ENCODE assay signal across 18 mouse cellular contexts in genomic region chr1:54899247-54899646, GRCm38 (mm10). TPM values are rescaled to one million over a fixed set of nuclear protein-coding genes. Genes with fewer than 3 reads are reported as not detected.
A peak's percentile ranks its signal among the peaks of the same experiment; 100 is the strongest.
DNase-seq lines count a peak whose midpoint lies in the region; ATAC-seq lines count a peak whose summit lies in the region.
"Had no signal": no experiment of that assay in that cellular context is flagged by ENCODE, and none has a peak within 500 bp of the region (broad histone marks: within the 10 kb centered on the region; RNA-seq: fewer than 3 reads in every experiment).

No protein-coding gene starts in this region.

- H3K9me3 ChIP-seq in heart, embryonic 10.5 days: no peaks in the 10 kb centered on the region
- no peaks in the 10 kb centered on the region for H3K9me3 ChIP-seq in midbrain, embryonic 13.5 days
- H3K9me3 ChIP-seq in midbrain, embryonic 11.5 days (ENCODE audit: control insufficient read depth, low read length): no peaks in the 10 kb centered on the region
- no peaks in the 10 kb centered on the region for H3K9me3 ChIP-seq in neural tube, embryonic 15.5 days (replicated peaks)
- peaks cover 6% of the 10 kb centered on the region; the same call in 1 of the 2 replicates for H3K9me3 ChIP-seq in kidney, embryonic 16.5 days (ENCODE audit: low read length)
- H3K9me3 ChIP-seq: embryonic facial prominence, embryonic 12.5 days; neural tube, embryonic 12.5 days had no signal

- peaks cover 27% of the 10 kb centered on the region for H3K4me1 ChIP-seq in heart, embryonic 10.5 days
- H3K4me1 ChIP-seq in midbrain, embryonic 13.5 days (replicated peaks): peaks cover 31% of the 10 kb centered on the region
- peaks cover 2% of the 10 kb centered on the region; the same call in 1 of the 2 replicates for H3K4me1 ChIP-seq in midbrain, embryonic 11.5 days (ENCODE audit: control insufficient read depth, insufficient read depth, low read length)
- peaks cover 36% of the 10 kb centered on the region for H3K4me1 ChIP-seq in neural tube, embryonic 15.5 days
- H3K4me1 ChIP-seq in kidney, embryonic 16.5 days (ENCODE audit: insufficient read depth, low read length): 0 out of 2 replicates have a peak, but pooled peaks cover 4% of the 10 kb centered on the region
- H3K4me1 ChIP-seq: neural tube, embryonic 12.5 days had no signal

- H3K4me3 ChIP-seq in heart, embryonic 10.5 days: no peak overlapping the region
- H3K4me3 ChIP-seq in midbrain, embryonic 13.5 days (replicated peaks): no peak overlapping the region
- no peak overlapping the region for H3K4me3 ChIP-seq in midbrain, embryonic 11.5 days (ENCODE audit: low read depth, low read length)
- H3K4me3 ChIP-seq in neural tube, embryonic 15.5 days (replicated peaks): no peak overlapping the region
- no peak overlapping the region for H3K4me3 ChIP-seq in kidney, embryonic 16.5 days (ENCODE audit: low read length)
- H3K4me3 ChIP-seq: embryonic facial prominence, embryonic 12.5 days; limb, embryonic 13.5 days; megakaryocyte, embryonic 14.5 days; neural tube, embryonic 12.5 days had no signal

- DNase-seq in heart, embryonic 10.5 days (ENCODE audit: low spot score): peak; percentile 53
- DNase-seq in heart, postnatal 10 days: no peak
- DNase-seq in midbrain, embryonic 11.5 days (ENCODE audit: low spot score, missing footprints): no peak
- DNase-seq: adrenal gland, adult 8-10 months; B cell, adult 2 months; cerebellum, adult 9-11 months; heart, postnatal 36 days; kidney, adult 18-20 months; retina, postnatal 1 day had no signal

- no peak overlapping the region for H3K27ac ChIP-seq in heart, embryonic 10.5 days
- peak overlapping the region; percentile 58; the same call in 1 of the 2 replicates for H3K27ac ChIP-seq in midbrain, embryonic 13.5 days
- H3K27ac ChIP-seq in midbrain, embryonic 11.5 days (ENCODE audit: low read depth, low read length): no peak overlapping the region
- H3K27ac ChIP-seq in neural tube, embryonic 15.5 days (replicated peaks): peak overlapping the region; percentile 71
- no peak overlapping the region for H3K27ac ChIP-seq in kidney, embryonic 16.5 days (ENCODE audit: low read length)
- H3K27ac ChIP-seq: embryonic facial prominence, embryonic 12.5 days; limb, embryonic 13.5 days; neural tube, embryonic 12.5 days had no signal

- WGBS in heart, embryonic 10.5 days: 65% methylated on average over 6 of the region's 6 CpGs
- WGBS in midbrain, embryonic 13.5 days: 63% methylated on average over 6 of the region's 6 CpGs
- 77% methylated on average over 6 of the region's 6 CpGs for WGBS in midbrain, embryonic 11.5 days
- WGBS in neural tube, embryonic 15.5 days: 50% methylated on average over 6 of the region's 6 CpGs
- 81% methylated on average over 6 of the region's 6 CpGs for WGBS in kidney, embryonic 16.5 days

- no peak overlapping the region; the same call in 1 of the 2 replicates for H3K4me2 ChIP-seq in midbrain, embryonic 13.5 days (replicated peaks)
- H3K4me2 ChIP-seq in midbrain, embryonic 11.5 days: no peak overlapping the region
- no peak overlapping the region for H3K4me2 ChIP-seq in neural tube, embryonic 15.5 days
- no peak overlapping the region for H3K4me2 ChIP-seq in kidney, embryonic 16.5 days (replicated peaks; ENCODE audit: low read depth, low read length)
- H3K4me2 ChIP-seq: embryonic facial prominence, embryonic 12.5 days; limb, embryonic 13.5 days; neural tube, embryonic 12.5 days had no signal

- H3K36me3 ChIP-seq in heart, embryonic 10.5 days: no peaks in the 10 kb centered on the region
- H3K36me3 ChIP-seq in midbrain, embryonic 13.5 days: no peaks in the 10 kb centered on the region
- H3K36me3 ChIP-seq in midbrain, embryonic 11.5 days (ENCODE audit: control insufficient read depth, insufficient read depth, low read length): no peaks in the 10 kb centered on the region
- no peaks in the 10 kb centered on the region for H3K36me3 ChIP-seq in neural tube, embryonic 15.5 days
- no peaks in the 10 kb centered on the region for H3K36me3 ChIP-seq in kidney, embryonic 16.5 days (ENCODE audit: insufficient read depth, low read length)
- H3K36me3 ChIP-seq: embryonic facial prominence, embryonic 12.5 days; neural tube, embryonic 12.5 days had no signal

- no peak overlapping the region for H3K9ac ChIP-seq in midbrain, embryonic 13.5 days (replicated peaks)
- H3K9ac ChIP-seq in midbrain, embryonic 11.5 days (ENCODE audit: low read length): no peak overlapping the region
- no peak overlapping the region for H3K9ac ChIP-seq in neural tube, embryonic 15.5 days (replicated peaks)
- no peak overlapping the region for H3K9ac ChIP-seq in kidney, embryonic 16.5 days (replicated peaks; ENCODE audit: low read length)
- H3K9ac ChIP-seq: embryonic facial prominence, embryonic 12.5 days; limb, embryonic 13.5 days; neural tube, embryonic 12.5 days had no signal

- no peaks in the 10 kb centered on the region for H3K27me3 ChIP-seq in heart, embryonic 10.5 days (ENCODE audit: insufficient read depth, poor library complexity, severe bottlenecking)
- H3K27me3 ChIP-seq in midbrain, embryonic 13.5 days: no peaks in the 10 kb centered on the region
- H3K27me3 ChIP-seq in midbrain, embryonic 11.5 days (ENCODE audit: control insufficient read depth, insufficient read depth, low read length): no peaks in the 10 kb centered on the region
- H3K27me3 ChIP-seq in neural tube, embryonic 15.5 days (replicated peaks): no peaks in the 10 kb centered on the region
- H3K27me3 ChIP-seq in kidney, embryonic 16.5 days (ENCODE audit: insufficient read depth, low read length): no peaks in the 10 kb centered on the region
- H3K27me3 ChIP-seq: embryonic facial prominence, embryonic 12.5 days; limb, embryonic 13.5 days; megakaryocyte, embryonic 14.5 days; neural tube, embryonic 12.5 days had no signal

- intact Hi-C loops in heart, postnatal 10 days (cut with DNase I): no loop called here

- ATAC-seq in midbrain, embryonic 13.5 days: peak; percentile 78
- ATAC-seq in midbrain, embryonic 11.5 days (ENCODE audit: low FRiP score): no peak
- ATAC-seq in granulocyte monocyte progenitor cell, adult 5-6 weeks (replicated peaks; ENCODE audit: poor library complexity, severe bottlenecking): peak; percentile 26
- ATAC-seq in neural tube, embryonic 15.5 days (ENCODE audit: low FRiP score): peak; percentile 45; the same call in 1 of the 2 replicates
- no peak for ATAC-seq in kidney, embryonic 16.5 days (ENCODE audit: low FRiP score, low TSS enrichment)
- ATAC-seq: lung, postnatal 0 days had no signal

RNA-seq across cellular contexts. Expression of gene Ankrd44, which starts 26.9 kb away (rescaled TPM):
- 10.9 and 11.9 TPM in 2 replicates for polyA plus RNA-seq in heart, embryonic 10.5 days (2016; fragmentation: Nextera tagmentation; extraction: Ambion mirVana)
- total RNA-seq in heart, postnatal 10 days (2021): 10 to 100 TPM; 14.6 to 21.7 TPM
- polyA plus RNA-seq in midbrain, embryonic 13.5 days (2015; fragmentation: Nextera tagmentation; extraction: Ambion mirVana): 19.7 and 22.2 TPM in 2 replicates
- polyA plus RNA-seq in midbrain, embryonic 11.5 days (2014; fragmentation: Nextera tagmentation; extraction: Ambion mirVana): 10.1 and 14.0 TPM in 2 replicates
- total RNA-seq in granulocyte monocyte progenitor cell, adult 5-6 weeks (2014; fragmentation: Nextera tagmentation): 99.4 and 128 TPM in 2 replicates
- total RNA-seq in granulocyte monocyte progenitor cell, adult 5-6 weeks (2017): 77.5 and 82.6 TPM in 2 replicates
- 21.4 and 23.1 TPM in 2 replicates for polyA plus RNA-seq in neural tube, embryonic 15.5 days (2015; fragmentation: Nextera tagmentation; extraction: Ambion mirVana)
- polyA plus RNA-seq in kidney, embryonic 16.5 days (2015; fragmentation: Nextera tagmentation; extraction: Ambion mirVana): 6.6 and 6.8 TPM in 2 replicates

Comparison
In these comparisons a context has a peak if more than half of its experiments do, and no peak if none do; other contexts are left out.
1. H3K27ac ChIP-seq: peak in midbrain, embryonic 13.5 days (single experiment) and neural tube, embryonic 15.5 days (single experiment); none in heart, embryonic 10.5 days (single experiment), midbrain, embryonic 11.5 days (single experiment) and kidney, embryonic 16.5 days (single experiment).
2. ATAC-seq: peak in midbrain, embryonic 13.5 days (single experiment), granulocyte monocyte progenitor cell, adult 5-6 weeks (single experiment) and neural tube, embryonic 15.5 days (single experiment); none in midbrain, embryonic 11.5 days (single experiment) and kidney, embryonic 16.5 days (single experiment).